Mouse (Mus musculus) left cerebral cortex, adult 9 months (tissue): ENCODE data around the gene Synrg.
A peak's percentile ranks its signal among the peaks of the same experiment; 100 is the strongest.

Source experiments
- DNase-seq, 2 experiments: peaks; one replicate each; pipeline ENCODE4 v3.0.0; 2022; ENCODE audit warnings: low spot score in 2 of 2

The Synrg gene

DNA sequence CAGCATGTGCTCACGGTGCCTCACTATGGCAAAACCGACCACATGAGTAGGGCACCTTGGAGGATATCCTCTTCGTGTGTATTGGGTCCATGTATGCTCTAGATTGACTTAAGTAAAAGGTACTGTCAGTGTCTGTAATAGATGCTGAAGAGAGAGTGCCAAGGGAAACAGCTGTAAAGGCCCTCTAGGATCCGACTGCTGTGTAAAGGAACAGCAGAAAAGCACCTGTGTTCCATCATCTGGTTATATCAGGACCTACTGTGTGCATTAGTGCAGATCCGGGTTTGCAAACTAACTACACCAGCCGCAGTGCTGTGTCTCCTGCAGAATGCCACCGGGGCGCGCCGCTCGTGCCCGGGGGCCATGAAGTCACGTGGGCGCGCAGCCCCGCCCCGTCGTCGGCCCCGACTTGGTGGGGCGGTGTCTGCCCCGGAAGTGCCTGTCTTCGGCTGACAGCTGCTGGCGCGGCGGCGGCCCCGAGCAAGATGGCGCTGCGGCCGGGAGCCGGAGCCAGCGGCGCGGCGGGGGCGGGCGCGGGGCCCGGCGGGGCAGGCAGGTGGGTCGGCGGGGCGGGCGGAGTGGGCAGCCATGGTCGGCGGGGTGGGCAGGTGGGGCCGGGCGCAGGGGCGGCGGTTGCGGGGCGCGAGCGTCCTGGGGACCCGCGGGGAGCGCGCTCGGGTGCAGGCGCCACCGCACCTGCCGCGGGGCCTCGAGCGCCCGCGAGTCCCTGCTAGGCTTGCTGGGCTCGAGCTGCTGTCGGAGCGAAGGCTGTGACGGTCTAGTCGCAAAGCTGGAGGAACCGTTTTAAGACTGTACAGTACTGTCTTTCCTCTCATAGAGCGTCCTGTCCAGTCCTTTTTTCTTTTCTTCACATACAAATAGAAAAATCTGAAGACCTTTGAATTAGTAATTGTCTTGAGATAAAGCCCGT is at the start of gene Synrg:
Gene Synrg (plus strand): TSS at position 438 of the 931 bp plus-strand sequence.
- DNase-seq = peak; percentile 76 to 86

DNA sequence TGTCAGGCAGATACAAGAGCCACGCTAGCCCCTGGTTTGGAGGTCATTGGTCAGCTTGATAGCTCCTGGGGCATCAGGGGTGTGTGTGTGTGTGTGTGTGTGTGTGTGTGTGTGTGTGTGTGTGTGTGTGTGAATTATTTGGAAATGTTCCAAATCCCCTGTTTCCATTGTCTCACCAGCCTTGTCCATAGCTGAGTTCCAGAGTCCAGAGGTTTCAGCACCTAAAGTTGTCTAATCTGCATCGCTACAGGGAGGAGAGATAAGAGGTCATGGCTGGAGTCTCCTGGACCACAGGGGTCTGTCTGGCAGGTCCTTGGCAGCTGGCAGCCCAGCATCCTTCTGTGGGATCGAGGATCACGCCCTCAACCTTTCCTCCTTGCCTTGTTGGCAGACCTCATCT is 49.7 kb upstream of the Synrg start:
- DNase-seq = no peak

DNA sequence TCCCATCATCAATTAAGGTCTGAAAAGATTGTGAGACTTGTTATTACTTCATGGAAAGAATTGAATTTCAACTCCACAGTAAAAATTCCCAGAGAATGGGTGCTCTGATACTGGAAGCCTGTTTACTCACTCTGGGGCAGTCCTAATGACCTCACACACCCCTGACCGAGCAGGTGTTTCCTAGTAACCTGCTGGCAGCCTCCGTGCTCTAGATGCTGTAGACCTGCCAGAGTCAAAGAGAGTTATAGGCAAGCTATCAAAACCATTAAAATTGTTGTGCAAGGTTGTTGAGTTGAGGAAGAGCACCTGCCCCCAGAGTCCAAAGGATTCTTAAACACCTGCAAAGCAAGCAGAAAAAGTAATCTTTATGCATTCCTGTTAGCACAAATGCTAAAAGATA is 41.6 kb upstream of the Synrg start:
- DNase-seq = no peak

DNA sequence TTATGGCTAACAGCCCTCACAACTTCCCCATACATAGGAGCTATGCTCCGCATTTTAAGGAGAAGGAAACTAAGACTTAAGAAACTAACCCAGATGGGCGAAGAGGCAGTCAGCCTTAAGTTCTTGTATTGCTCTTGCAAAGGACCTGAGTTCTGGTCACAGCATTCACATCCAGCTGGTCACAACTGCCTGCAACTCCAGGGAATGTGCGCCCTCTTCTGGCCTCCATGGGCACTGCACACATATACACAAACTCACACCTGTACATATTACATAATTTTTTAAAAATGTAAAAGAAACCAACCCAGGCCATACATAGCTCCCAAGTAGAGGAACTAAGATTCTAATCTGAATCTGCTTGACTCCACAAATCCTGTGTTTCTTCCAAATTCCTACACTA is 37.1 kb upstream of the Synrg start:
- DNase-seq = no peak

DNA sequence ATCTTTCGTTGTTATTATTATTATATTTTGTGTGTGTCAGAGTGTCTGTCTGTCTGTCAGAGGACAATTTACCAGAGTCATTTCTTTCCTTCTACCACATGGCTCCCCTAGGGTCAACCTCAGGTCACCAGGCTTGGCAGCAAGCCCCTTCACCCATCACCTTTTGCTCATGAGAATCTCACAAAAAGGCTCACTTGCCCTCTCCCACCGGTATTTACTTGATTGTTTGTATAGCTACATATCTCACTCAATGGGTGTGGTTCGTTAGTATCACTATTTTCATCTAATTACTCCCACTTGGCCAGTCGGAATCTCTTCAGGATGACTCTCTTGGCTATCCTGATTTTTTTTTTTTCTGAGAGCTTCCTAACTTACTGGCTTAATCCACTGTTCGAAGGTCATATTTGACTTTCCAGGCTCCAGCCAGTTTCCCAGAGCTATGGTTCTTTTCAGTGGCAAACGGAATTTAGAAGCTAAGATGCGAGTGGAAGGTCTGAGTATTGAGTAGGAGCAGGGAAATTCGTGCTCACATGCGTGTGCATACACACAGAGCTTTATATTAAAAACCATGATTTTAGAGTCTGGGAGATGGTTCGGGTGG is 31.6 kb upstream of the Synrg start:
- DNase-seq = no peak

DNA sequence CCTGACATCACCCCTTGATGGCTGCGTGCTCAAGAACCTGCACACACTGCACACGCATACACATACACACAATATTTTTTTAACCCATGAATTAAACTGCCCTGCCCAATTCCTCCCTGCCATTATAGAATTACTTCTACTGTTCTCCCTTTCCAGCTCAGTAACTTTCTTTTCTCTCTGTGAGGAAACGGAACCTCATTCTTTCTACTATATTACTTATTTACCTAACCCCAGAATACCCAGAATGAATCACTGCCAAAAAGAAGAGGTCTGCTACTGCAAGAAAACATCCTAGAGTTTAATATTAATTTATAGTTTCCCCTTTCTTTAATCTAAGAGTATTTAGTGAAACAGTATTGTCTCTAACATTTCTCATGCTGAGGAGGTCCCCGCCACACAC is 30.9 kb upstream of the Synrg start:
- no peak for DNase-seq

DNA sequence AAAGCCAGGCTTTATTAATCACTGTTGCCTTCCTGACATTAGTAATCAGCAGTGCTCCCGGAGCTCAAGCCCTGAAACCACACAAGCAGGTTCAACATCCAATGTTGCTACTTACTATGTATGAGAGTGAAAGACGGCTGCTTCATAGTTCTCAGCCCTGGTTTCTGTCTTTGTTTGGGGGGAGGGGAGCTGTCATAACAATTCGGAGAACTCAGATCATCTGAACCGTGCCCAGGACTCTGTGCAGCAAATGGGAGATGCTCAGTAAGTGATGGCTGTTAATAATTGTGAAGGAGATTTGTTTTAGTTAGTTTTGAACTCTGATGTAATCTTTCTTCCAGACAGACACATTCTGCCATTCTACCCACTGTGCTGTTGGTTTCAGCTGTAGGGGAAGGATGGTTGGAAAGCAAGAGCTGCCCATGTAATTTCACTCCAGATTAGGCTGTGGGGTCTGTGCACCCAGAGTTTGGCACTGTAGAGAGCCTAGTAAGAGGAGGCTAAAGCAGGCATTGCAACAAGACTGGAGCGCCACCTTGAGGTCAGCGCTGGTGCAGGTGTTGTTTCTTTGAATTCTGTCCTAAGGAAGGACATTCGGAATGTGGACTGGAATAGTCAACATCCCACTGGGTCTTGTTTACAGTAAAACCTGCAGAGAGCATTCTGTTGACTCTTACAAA is 28.1 kb upstream of the Synrg start:
- peak in 1 of 2 experiments; percentile 80 for DNase-seq

DNA sequence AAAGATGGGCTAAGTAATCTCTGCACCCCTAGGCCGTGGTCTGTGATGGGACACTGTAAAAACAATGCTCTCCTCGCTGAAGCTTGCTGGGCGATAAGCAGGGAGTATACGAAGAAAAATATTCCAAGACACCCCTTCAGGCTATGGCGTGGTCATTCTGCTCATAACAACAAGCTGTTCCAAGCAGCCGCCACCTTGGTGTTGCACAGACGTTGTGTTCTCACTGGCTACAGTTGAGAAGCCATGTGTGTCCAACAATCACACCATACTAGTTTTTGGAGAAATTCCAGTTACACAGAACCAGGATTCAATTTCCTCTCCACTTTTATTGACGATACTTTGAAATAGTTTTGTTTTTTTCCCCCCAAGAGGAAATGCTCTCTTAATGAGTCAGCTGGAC is 25.7 kb upstream of the Synrg start:
- DNase-seq = no peak

DNA sequence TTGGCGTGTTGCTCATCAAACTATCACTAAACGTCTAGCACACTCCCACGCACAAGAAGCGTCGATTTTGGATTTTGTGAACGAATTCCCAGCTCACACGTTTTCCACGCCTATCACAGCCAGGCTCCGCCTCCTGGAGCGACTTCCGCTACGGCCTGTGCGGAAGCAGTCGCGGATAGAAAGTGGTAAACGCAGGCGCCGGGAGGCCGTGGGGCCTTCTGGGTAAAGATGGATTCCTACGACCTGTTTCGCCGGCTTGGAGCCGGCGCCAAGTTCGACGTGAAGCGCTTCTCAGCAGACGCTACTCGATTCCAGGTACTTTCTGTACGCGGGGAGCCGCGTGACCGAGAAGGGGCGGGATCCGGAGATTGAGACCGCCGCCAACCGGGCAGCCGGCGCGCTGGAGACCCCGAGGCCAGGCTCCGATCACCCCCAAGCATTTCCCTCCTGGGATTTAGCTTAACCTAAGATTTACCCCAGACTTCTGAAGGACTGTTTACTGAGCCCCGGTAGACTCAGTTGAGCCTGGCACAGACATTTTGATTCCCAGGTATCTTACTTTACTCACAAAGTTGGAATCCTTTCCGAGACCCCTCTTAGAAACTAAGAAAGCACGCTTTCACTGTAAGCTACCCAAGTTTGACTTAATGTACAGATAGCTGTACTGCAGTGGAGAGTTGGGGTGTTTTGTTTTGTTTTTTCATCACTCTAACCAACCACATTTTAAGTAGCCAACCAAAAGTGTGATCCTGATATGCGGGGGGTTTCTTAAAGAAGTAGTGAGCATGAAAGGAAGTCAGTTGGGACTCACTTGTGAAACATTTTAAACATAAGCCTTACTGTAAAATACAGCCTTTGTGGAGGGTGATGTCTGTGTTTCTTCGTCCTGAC is 22.0 kb upstream of the Synrg start, which contains the start of gene Ddx52:
Gene Ddx52 (plus strand): TSS at position 113 of the 891 bp plus-strand sequence.
- peak; percentile 61 to 88 for DNase-seq

DNA sequence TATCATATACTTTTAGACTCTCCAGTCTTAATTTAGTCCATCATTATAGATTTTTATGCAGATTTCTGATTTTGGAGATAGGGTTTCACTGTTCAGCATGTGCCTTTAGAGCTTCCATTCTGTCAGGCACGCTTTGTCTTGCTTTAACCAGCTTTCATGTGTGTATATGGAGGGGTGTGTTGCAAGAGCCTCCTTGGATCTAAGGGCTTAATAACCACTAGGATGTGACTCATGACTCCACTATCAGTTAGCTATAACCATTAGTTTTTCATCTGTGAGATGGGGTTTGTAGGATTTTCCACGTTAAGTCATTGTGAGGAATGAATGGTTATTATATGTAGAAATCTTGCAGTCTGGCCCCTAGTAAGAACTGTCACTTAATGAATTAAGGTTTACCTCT is 7.4 kb upstream of the Synrg start:
- no peak for DNase-seq

DNA sequence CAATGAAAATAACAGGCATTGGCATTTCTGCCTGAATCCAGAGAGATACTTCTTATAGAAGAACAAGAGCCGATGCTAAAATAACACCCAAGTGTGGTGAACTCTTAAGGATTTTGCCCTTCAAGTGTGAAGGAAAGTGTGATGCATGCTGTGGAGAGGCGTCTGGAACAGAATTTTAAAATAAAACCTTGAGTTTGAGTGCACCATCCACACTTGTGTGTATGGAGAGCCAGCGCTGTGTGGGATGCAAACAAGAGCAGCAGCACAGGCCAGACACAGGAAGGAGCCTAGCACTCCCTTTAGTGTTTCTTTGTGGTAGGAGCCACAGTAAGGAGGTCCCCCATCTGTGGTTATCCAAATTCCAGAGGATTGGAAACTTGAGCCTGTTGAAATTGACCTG is 2.2 kb upstream of the Synrg start:
- peak in 1 of 2 experiments; percentile 33 for DNase-seq

DNA sequence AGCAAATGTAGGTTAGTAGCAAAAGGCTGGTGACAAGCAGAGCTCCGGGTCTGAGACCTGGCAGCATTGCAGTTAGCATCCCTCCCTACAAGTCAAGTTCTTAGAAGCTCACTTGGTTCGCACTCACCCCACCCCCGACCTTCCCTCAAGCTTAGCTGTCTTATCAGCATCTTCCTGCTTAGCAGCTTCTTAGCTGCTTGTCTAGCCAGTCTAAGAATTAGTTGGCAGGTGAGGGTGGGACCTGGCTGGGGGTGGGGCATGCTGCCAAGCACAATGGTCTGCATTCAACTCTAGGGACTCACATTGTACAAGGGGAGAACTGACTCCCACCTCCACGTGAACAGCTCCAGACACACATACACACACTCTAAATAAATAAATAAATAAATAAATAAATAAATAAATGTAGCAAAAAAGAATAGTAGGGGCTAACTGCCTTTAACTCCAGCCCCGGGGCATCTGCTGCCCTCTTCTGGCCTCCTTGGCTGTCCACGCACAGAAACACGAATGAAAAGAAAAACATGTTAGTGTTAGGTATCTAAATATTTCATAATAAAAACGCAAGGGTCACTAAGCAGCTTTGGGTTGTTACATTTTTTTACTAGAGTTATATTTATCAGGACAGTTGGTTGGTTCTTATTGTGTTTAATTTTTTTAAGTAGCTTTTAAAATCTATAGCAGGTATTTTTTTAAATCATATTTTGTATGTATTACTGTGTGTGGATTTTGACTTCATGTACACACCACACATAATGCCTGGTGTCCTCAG is 3.4 kb downstream of the Synrg start:
- DNase-seq = no peak

DNA sequence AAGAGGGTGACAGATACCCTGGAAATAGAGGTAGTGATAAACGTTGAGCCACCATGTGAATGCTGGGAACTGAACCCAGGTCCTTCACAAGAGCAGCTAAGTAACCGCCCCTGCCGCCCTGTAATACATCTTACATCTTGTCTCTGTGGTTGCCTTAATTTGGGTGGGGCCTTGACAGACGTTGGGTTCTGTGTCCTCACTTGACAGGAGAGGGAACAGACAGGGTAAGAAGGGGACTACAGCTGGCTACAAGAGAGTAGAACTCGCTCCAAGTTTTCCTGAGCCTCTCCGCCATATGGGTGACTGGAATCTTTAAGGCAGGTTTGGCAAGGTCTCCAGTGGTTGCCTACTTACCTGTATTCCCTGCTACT is 4.0 kb downstream of the Synrg start:
- no peak for DNase-seq

DNA sequence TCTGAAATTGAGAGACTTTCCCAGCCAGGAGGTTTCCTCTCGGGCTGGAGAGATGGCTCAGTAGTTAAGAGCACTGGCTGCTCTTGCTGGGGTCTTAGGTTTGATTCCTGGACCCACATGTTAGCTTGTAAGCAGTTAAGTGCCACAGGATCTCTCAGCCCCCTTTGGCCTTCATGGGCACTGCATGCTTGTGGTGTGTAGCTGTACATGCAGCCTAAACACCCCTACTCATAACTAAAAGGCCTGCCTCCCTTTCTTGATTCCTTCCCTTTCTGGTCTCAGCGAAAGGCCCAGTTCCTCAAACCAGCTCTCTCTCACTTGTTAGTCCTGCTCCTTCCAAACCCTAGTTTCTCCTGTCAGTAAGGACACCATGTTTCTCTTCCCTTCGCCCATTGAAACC is 4.8 kb downstream of the Synrg start:
- DNase-seq = no peak

DNA sequence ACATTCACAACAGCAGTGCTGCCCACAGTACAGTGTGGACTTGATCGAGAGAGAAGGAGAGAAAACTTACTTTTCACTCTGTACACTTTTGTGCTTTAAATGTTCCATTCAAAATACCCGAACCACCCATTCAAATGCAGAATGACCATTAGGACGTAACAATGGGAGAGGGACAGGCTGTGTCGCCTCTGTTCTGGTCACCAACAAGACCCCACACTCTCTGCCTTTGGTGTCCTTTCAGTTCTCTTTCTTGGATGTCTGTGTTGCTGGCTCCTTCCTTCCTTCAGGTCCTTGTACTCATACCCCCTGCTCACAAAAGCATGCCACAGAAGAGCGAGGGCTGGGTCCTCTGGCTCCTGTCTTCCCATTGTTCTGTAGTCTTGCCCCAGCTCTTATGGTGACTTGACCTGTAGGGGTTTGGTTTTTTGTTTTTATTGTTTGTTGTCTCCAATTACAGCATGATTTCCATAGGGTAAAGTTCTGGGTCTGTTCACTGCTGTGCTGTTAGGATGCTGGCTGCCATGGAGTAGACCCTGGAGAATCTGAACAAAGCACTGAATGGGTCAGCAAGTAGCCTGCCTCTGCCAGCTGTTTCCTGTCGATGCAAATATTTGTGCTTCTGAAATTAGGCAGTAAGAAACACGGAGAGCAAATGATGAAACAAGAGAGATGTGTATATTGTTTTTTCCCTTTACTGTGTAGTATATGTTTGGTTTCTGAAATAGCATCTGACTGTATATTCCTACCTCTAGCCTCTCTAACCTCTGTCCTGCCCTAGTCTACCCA is 10.5 kb downstream of the Synrg start:
- no peak for DNase-seq

DNA sequence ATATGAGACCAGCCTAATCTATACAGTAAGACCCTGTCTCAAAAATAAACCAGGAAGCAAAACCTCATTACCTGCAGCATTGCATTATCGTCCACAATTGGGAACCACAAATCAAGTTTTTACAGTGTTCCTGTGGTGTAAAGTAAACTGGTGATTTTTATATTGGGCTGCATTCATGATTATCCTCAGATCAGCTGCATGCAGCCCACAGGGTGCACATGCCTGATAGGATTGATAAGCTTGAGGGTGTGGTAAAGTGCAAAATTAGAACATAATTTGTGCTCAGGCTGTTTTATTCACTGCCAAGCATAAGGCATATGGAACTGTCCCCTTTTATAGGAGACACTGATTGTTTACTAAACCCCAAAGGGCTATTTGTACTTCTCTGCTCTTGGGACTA is 11.3 kb downstream of the Synrg start:
- DNase-seq = no peak

DNA sequence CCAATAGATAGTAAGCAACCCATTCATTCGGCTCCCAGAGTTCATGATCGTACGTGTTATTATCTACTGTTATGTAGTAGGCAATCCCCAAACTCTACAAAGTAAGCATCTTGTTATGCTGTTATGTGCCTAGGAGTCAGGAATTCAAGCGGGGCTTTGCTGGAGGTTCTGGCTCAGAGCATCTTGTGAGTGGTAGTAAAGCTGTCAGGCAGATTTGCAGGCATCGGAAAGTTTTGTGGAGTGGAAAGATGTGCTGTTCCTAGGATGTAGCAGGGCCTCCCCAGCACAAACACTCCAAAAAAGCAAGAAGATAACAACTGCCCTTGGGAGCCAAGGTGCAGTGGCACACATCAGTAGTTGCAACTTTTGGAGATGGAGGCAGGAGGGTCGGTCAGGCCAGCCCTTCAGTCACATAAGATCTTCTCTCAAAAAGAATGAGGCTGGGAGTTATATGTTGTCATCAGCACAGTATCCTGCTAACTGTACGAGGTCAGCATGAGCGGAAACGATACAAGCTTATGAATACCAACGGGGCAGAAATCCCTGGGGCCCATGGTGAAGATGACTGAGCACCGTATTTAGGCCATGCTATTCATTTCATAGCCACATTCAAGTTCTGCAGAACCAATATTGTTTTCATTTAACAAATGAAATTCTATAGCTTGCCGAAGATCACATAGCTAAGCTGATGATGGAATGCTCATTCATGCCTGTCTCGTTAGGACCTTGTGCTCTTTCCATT is 12.2 kb downstream of the Synrg start:
- no peak for DNase-seq

DNA sequence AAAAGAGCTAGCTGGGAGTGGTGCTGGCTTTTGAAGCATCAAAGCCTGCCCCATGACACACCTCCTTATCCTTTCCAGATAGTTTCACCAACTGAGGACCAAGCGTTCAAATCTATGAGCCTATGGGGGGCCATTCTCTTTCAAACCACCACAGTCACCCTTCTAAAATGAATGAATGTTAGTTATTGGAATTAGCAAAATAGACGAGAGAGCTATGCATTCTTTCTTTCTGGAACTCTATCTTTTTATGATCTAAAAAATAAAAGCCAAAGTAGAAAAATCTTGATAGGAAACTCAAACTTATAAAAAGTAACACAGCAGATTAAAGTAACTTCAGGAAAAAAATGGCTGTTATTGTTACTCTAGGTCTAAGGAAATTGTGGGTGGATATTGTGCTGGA is 13.6 kb downstream of the Synrg start:
- DNase-seq = no peak

DNA sequence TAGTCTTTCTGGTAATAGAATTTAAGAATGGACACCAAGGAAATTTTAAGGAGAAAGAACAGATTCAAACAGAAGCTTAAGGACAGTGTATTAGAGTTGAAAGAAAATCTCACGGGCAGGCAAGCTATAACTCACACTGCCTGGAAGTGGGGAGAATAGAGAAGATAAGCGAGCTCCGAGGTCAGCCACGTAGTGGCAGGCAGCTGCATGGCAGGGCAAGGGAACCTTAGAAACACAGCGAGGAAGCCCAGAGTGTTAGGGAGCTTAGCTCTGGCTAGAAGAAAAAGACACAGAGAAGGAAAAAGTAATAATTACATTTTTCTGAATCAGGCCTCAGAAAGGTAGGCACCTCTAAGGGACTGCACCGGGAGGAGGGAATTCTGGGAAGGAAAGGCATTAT is 15.8 kb downstream of the Synrg start:
- DNase-seq = no peak
